ENCODE assay signal across 8 mouse cellular contexts in the genomic region with DNA sequence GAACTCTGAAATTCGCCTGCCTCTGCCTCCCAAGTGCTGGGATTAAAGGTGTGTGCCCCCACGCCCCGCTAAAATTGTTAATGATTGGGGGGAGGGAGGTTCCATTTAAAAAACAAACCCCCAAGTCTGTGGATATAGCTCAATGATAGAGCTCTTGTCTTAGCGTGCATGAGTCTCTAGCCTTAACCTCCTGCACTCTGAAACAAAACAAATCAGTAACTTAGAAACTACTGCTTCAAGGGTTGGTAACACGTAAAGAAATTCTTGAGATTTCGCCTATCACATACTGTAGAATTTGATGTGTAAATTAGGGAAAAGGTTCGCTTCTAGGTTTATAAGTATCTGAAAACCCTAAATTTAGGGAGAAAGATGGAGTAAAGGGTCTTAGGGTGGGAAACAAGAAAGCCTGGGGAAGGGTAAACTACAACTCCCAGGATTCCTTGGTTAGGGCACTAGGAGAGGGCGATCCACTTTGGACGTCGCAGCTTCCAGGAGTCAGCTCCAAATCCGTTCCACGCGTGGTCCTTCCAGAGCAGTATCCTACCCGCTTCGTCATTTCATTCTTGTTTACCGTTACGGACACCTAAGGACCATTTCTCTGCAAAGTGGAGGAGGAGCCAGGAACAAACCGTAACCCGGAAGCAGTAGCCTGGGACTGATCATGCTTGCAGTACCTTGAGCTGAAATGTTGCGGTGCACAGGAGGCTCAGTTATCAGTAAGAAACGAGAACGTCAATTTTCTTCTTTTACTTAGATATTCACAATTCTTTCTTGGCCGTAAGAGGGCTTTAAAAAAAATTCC. TPM values are rescaled to one million over a fixed set of nuclear protein-coding genes. Genes with fewer than 3 reads are reported as not detected.
DNase-seq lines count a peak whose midpoint lies in the region; ATAC-seq and TF ChIP-seq lines count a peak whose summit lies in the region.

A gene (plus strand): TSS at position 452 of the 802 bp plus-strand sequence.

- peak within 1 kb of the TSS; percentile 90 for H3K27ac ChIP-seq in embryonic facial prominence, embryonic 15.5 days (replicated peaks)
- H3K27ac ChIP-seq in heart, embryonic 11.5 days (ENCODE audit: low read depth, low read length), result peak within 1 kb of the TSS; percentile 84
- peak within 1 kb of the TSS; percentile 93 for H3K27ac ChIP-seq in kidney, embryonic 15.5 days
- peak within 1 kb of the TSS; percentile 95 for H3K27ac ChIP-seq in limb, embryonic 15.5 days
- H3K27ac ChIP-seq in midbrain, postnatal 0 days (ENCODE audit: low read depth, low read length), result peak within 1 kb of the TSS; percentile 90

- peaks cover 11% of the 10 kb centered on the region for H3K36me3 ChIP-seq in embryonic facial prominence, embryonic 15.5 days
- peaks cover 2% of the 10 kb centered on the region; the same call in 1 of the 2 replicates for H3K36me3 ChIP-seq in heart, embryonic 11.5 days (ENCODE audit: control insufficient read depth, insufficient read depth, low read length)
- H3K36me3 ChIP-seq in kidney, embryonic 15.5 days, result peaks cover 18% of the 10 kb centered on the region
- H3K36me3 ChIP-seq in limb, embryonic 15.5 days, result peaks cover 14% of the 10 kb centered on the region; the same call in 1 of the 2 replicates
- H3K36me3 ChIP-seq in midbrain, postnatal 0 days (ENCODE audit: insufficient read depth, low read length), result peaks cover 11% of the 10 kb centered on the region; the same call in 1 of the 2 replicates

- H3K27me3 ChIP-seq in embryonic facial prominence, embryonic 15.5 days, result no peaks in the 10 kb centered on the region
- no peaks in the 10 kb centered on the region for H3K27me3 ChIP-seq in heart, embryonic 11.5 days (ENCODE audit: control insufficient read depth, insufficient read depth, low read length)
- H3K27me3 ChIP-seq in kidney, embryonic 15.5 days, result no peaks in the 10 kb centered on the region
- no peaks in the 10 kb centered on the region for H3K27me3 ChIP-seq in limb, embryonic 15.5 days
- no peaks in the 10 kb centered on the region for H3K27me3 ChIP-seq in midbrain, postnatal 0 days (ENCODE audit: insufficient read depth, low read length)

- H3K9me3 ChIP-seq in embryonic facial prominence, embryonic 15.5 days (replicated peaks), result no peaks in the 10 kb centered on the region
- no peaks in the 10 kb centered on the region for H3K9me3 ChIP-seq in heart, embryonic 11.5 days (replicated peaks; ENCODE audit: control insufficient read depth, low read length)
- H3K9me3 ChIP-seq in kidney, embryonic 15.5 days (replicated peaks), result no peaks in the 10 kb centered on the region
- H3K9me3 ChIP-seq in limb, embryonic 15.5 days, result no peaks in the 10 kb centered on the region
- no peaks in the 10 kb centered on the region for H3K9me3 ChIP-seq in midbrain, postnatal 0 days (ENCODE audit: low read length)

- peak within 1 kb of the TSS; percentile 35; the same call in 1 of the 2 replicates for H3K9ac ChIP-seq in embryonic facial prominence, embryonic 15.5 days
- H3K9ac ChIP-seq in heart, embryonic 11.5 days (ENCODE audit: low read depth, low read length), result peak within 1 kb of the TSS; percentile 73
- H3K9ac ChIP-seq in kidney, embryonic 15.5 days, result peak within 1 kb of the TSS; percentile 50
- H3K9ac ChIP-seq in limb, embryonic 15.5 days, result peak within 1 kb of the TSS; percentile 44; the same call in 1 of the 2 replicates
- peak within 1 kb of the TSS; percentile 66 for H3K9ac ChIP-seq in midbrain, postnatal 0 days (replicated peaks; ENCODE audit: low read length, poor library complexity, severe bottlenecking)

- peak; percentile 40 for TF ChIP-seq CTCF in midbrain, postnatal 0 days (IDR thresholded peaks at IDR 0.05)

- H3K4me3 ChIP-seq in embryonic facial prominence, embryonic 15.5 days (replicated peaks), result peak within 1 kb of the TSS; percentile 70
- H3K4me3 ChIP-seq in heart, embryonic 11.5 days (ENCODE audit: low read depth, low read length), result peak within 1 kb of the TSS; percentile 57
- H3K4me3 ChIP-seq in kidney, embryonic 15.5 days (replicated peaks), result peak within 1 kb of the TSS; percentile 66
- H3K4me3 ChIP-seq in limb, embryonic 15.5 days, result peak within 1 kb of the TSS; percentile 61
- peak within 1 kb of the TSS; percentile 50 for H3K4me3 ChIP-seq in midbrain, postnatal 0 days (ENCODE audit: low read depth, low read length)

- peak within 1 kb of the TSS; percentile 60 for H3K4me2 ChIP-seq in embryonic facial prominence, embryonic 15.5 days (replicated peaks)
- peak within 1 kb of the TSS; percentile 67 for H3K4me2 ChIP-seq in heart, embryonic 11.5 days
- H3K4me2 ChIP-seq in kidney, embryonic 15.5 days, result peak within 1 kb of the TSS; percentile 68
- peak within 1 kb of the TSS; percentile 54 for H3K4me2 ChIP-seq in limb, embryonic 15.5 days
- H3K4me2 ChIP-seq in midbrain, postnatal 0 days (ENCODE audit: low read depth, low read length, poor library complexity, severe bottlenecking), result peak within 1 kb of the TSS; percentile 55

- H3K4me1 ChIP-seq in embryonic facial prominence, embryonic 15.5 days, result peaks cover 6% of the 10 kb centered on the region; the same call in 1 of the 2 replicates
- H3K4me1 ChIP-seq in heart, embryonic 11.5 days (ENCODE audit: control insufficient read depth, insufficient read depth, low read length), result no peaks in the 10 kb centered on the region
- H3K4me1 ChIP-seq in kidney, embryonic 15.5 days, result 0 out of 2 replicates have a peak, but pooled peaks cover 6% of the 10 kb centered on the region
- 0 out of 2 replicates have a peak, but pooled peaks cover 4% of the 10 kb centered on the region for H3K4me1 ChIP-seq in limb, embryonic 15.5 days
- no peaks in the 10 kb centered on the region for H3K4me1 ChIP-seq in midbrain, postnatal 0 days (ENCODE audit: insufficient read depth, low read length)

- peak; percentile 88 for DNase-seq in 416B (ENCODE audit: low read depth)
- peak; percentile 71 to 78 for DNase-seq in adrenal gland, postnatal 36 days
- peak; percentile 91 for DNase-seq in midbrain, postnatal 0 days (ENCODE audit: low spot score)
- peak; percentile 56 to 72 for DNase-seq in spleen, postnatal 10 days (ENCODE audit: low spot score in 2 of 2)

- ATAC-seq in embryonic facial prominence, embryonic 15.5 days (ENCODE audit: insufficient number of reproducible peaks, low FRiP score, low TSS enrichment, low read depth), result peak; percentile 78
- ATAC-seq in heart, embryonic 11.5 days (replicated peaks; ENCODE audit: insufficient number of reproducible peaks, low FRiP score, low TSS enrichment), result 0 out of 2 replicates have a peak, but pooled peaks have one; percentile 67
- peak; percentile 87 for ATAC-seq in kidney, embryonic 15.5 days (replicated peaks; ENCODE audit: low FRiP score)
- ATAC-seq in limb, embryonic 15.5 days (ENCODE audit: insufficient number of reproducible peaks, low FRiP score, low TSS enrichment, low read depth), result peak; percentile 81; the same call in 1 of the 2 replicates
- ATAC-seq in midbrain, postnatal 0 days (ENCODE audit: low FRiP score), result peak; percentile 94

- 19% methylated on average over 23 of the region's 23 CpGs for WGBS in embryonic facial prominence, embryonic 15.5 days
- WGBS in heart, embryonic 11.5 days (ENCODE audit: insufficient replicate concordance), result 19% methylated on average over 23 of the region's 23 CpGs
- WGBS in kidney, embryonic 15.5 days, result 20% methylated on average over 23 of the region's 23 CpGs
- WGBS in limb, embryonic 15.5 days, result 18% methylated on average over 23 of the region's 23 CpGs
- WGBS in midbrain, postnatal 0 days, result 20% methylated on average over 23 of the region's 23 CpGs

RNA-seq across cellular contexts. Expression of the gene that starts here (rescaled TPM):
- total RNA-seq in adrenal gland, postnatal 36 days (2021), result 1 to 10 TPM; 3.9 to 8.8 TPM
- polyA plus RNA-seq in embryonic facial prominence, embryonic 15.5 days (2015; fragmentation: Nextera tagmentation; extraction: Ambion mirVana), result 8.7 and 9.3 TPM in 2 replicates
- polyA plus RNA-seq in heart, embryonic 11.5 days (2014; fragmentation: Nextera tagmentation; extraction: Ambion mirVana), result 9.7 and 13.2 TPM in 2 replicates
- polyA plus RNA-seq in kidney, embryonic 15.5 days (2015; fragmentation: Nextera tagmentation; extraction: Ambion mirVana), result 10.5 and 11.3 TPM in 2 replicates
- polyA plus RNA-seq in limb, embryonic 15.5 days (2015; fragmentation: Nextera tagmentation; extraction: Ambion mirVana), result 9.8 and 10.5 TPM in 2 replicates
- total RNA-seq in midbrain, postnatal 0 days (2014; rRNA removed), result 2.8 and 5.8 TPM in 2 replicates
- polyA plus RNA-seq in midbrain, postnatal 0 days (2015; fragmentation: Nextera tagmentation; extraction: Ambion mirVana), result 9.7 and 10.5 TPM in 2 replicates

Comparison
In these comparisons a context has a peak if more than half of its experiments do, and no peak if none do; other contexts are left out.
1. Peak in every context shown above with its lines: DNase-seq, ATAC-seq, H3K4me3 ChIP-seq and H3K27ac ChIP-seq.